Mouse (Mus musculus) liver, embryonic 12.5 days (tissue): Measurements from ENCODE around the gene Ccdc88b. TPM values are rescaled to one million over a fixed set of nuclear protein-coding genes. Genes with fewer than 3 reads are reported as not detected.

Source experiments
- ATAC-seq: fragments of 200-750 bp; cut with Nextera tagmentation; 2 replicates; pipeline ENCODE4 v1.8.0; 2017; ENCODE audit warnings: moderate number of reproducible peaks, mild to moderate bottlenecking, moderate library complexity
- H3K27ac ChIP-seq: fragments of 300-500 bp; sonication (generic); 2 replicates; pipeline ENCODE4 v1.5.1; 2016; ENCODE audit warnings: mild to moderate bottlenecking
- H3K27me3 ChIP-seq: fragments of 300-500 bp; sonication (generic); replicated peaks from 2 replicates; pipeline ENCODE4 v1.6.1; 2016; ENCODE audit warnings: mild to moderate bottlenecking, moderate library complexity
- H3K36me3 ChIP-seq: fragments of 300-500 bp; sonication (generic); 2 replicates; pipeline ENCODE4 v1.6.1; 2016; ENCODE audit warnings: mild to moderate bottlenecking, moderate library complexity
- H3K4me1 ChIP-seq: fragments of 300-500 bp; sonication (generic); 2 replicates; pipeline ENCODE4 v1.6.1; 2016
- H3K4me2 ChIP-seq: fragments of 300-500 bp; sonication (generic); 2 replicates; pipeline ENCODE4 v1.6.1; 2016; ENCODE audit warnings: mild to moderate bottlenecking, moderate library complexity
- H3K4me3 ChIP-seq: fragments of 300-500 bp; sonication (generic); 2 replicates; pipeline ENCODE4 v1.5.1; 2016; ENCODE audit warnings: mild to moderate bottlenecking, moderate library complexity
- H3K9ac ChIP-seq: fragments of 300-500 bp; sonication (generic); 2 replicates; pipeline ENCODE4 v1.6.1; 2016; ENCODE audit warnings: mild to moderate bottlenecking, moderate library complexity
- H3K9me3 ChIP-seq: fragments of 300-500 bp; sonication (generic); replicated peaks from 2 replicates; pipeline ENCODE4 v1.6.1; 2016; ENCODE audit warnings: mild to moderate bottlenecking, moderate library complexity
- WGBS: fragments of 180-500 bp; shearing (Covaris S2); methylation state at CpG from one replicate; pipeline ENCODE4 v1.1.7; 2016; ENCODE audit not compliant: insufficient replicate concordance; 5-methylcytosine and 5-hydroxymethylcytosine counted together
- polyA plus RNA-seq: library from polyadenylated mRNA; unstranded; fragments of >200 nt; fragmentation: Nextera tagmentation; extraction: Ambion mirVana; gene quantifications from 2 replicates; pipeline ENCODE4 v1.2.1, GENCODE M21; 2016

The Ccdc88b gene
- polyA plus RNA-seq, 1 experiment from 2014 or later, result 3.3 TPM

DNA sequence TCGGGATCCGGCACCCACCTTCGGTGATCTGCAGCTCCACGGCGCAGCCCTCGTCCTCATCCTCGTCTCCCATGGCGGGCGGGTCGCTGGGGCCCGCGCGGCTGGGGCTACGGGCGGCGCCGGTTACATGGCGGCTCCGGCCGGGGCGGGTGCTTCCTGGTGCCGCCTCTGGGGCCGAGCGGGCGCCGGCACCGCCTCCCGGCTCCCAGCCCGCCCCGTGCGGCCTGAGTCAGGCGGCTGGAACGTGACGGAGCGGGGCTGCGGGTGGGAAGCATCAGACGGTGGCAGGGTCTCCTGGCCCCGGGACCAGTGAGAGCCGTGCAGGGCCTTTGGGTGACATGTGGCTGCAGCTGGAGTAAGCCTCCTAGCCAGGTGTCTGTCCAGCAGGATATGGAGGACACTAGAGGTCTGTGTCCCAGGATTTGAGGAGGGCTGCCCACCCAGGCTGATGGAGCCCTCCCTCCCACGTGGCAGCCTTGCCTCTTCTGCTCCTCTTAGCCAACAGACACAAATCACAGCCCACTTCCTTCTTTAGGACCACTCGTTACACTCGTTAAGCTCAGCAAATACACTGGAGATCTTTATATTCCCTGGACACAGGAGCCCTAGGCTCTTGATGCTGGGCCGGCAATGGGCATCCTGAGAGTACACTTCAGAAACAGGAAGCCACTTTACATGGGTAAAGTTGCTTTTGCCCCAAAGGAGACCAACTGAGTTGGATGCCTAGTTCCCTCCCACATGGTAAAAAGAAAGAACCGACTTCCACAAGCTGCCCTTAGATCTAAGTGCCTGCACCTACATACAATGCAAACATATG is 17.3 kb downstream of the Ccdc88b start, which contains the start of gene Rps6ka4:
Rps6ka4 (minus strand) TSS at position 162 of the 817 bp plus-strand sequence.
- peak within 1 kb of the TSS; percentile 65 for H3K4me3 ChIP-seq
- peaks cover 68% of the 10 kb centered on the region for H3K27me3 ChIP-seq
- peaks cover 24% of the 10 kb centered on the region for H3K4me1 ChIP-seq
- H3K27ac ChIP-seq, result no peak within 1 kb of the TSS
- no peaks in the 10 kb centered on the region for H3K9me3 ChIP-seq
- H3K4me2 ChIP-seq, result peak within 1 kb of the TSS; percentile 90
- peaks cover 10% of the 10 kb centered on the region; the same call in 1 of the 2 replicates for H3K36me3 ChIP-seq
- ATAC-seq, result peak; percentile 75
- 3% methylated on average over 44 of the region's 44 CpGs for WGBS
- peak within 1 kb of the TSS; percentile 72 for H3K9ac ChIP-seq

DNA sequence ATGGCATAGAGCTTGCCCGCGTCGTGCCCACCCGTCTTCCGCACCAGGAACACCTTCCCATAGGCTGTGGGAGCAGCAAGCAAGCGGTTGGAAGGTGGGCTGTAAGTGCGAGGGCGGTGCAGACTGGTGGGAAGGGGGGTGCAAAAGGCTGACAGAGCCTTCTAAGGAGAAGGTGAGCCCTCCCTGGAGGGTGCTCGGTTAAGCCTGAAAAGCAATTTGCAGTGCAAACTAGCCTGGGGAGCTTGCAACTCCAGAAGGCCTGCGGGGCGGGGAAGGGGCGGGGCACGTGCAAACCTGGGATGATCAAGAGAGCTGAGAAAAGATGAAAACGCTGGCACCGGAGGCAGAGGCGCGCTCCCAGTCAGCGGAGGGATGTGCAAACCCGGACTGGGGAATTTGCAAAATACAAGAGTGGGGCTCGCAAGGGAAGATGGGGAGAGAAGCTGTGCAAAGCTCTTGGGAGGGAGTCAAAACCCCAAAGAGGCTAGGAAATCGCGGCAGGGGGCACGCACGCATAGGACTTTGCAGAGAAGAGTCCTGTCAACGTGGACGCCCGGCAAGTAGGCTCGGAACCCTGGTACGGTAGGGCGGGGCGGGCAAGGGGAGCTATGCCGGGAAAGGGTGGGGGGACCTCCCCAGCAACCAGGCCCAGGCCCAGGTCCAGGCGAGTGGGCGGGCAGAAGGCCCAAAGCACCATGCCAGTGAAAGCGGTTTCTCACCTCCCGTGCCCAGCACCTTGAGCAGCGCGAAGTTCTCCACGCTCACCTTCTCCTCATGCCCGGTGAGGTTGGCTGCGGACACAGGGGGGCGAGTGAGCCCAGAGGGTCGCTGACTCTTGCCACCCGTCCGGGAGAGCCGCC is 18.2 kb downstream of the Ccdc88b start:
- peak; percentile 46 for ATAC-seq
- Histone ChIP-seq H3K27me3 (peaks cover 63% of the 10 kb centered on the region), H3K4me2 (peak overlapping the region; percentile 90), H3K4me3 (peak overlapping the region; percentile 65), H3K4me1 (peaks cover 24% of the 10 kb centered on the region), H3K9me3 (no peaks in the 10 kb centered on the region), H3K27ac (no peak overlapping the region), H3K36me3 (peaks cover 10% of the 10 kb centered on the region; the same call in 1 of the 2 replicates), H3K9ac (peak overlapping the region; percentile 72)
- WGBS, result 3% methylated on average over 46 of the region's 46 CpGs

DNA sequence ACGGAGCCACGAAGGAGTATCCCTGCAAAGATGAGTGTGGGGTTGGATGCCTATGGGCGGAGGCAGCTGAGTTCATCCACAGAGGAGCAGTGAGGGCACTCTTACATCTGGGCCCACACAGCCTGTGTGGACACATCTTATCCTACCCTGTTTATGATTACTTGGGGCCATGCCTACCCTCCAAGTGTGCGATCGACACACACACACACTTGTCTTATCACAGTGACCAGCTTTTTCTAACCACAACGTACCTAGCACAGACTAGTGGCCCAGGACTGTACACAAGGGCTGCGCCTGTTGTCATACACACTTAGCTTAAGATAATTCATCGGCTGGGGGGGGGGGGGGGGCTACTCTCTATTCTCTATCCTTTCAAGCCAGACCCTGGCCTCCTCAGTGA is 25.6 kb downstream of the Ccdc88b start:
- Histone ChIP-seq H3K9ac (no peak overlapping the region), H3K9me3 (no peaks in the 10 kb centered on the region), H3K4me1 (peaks cover 42% of the 10 kb centered on the region), H3K4me2 (peak overlapping the region; percentile 38), H3K4me3 (no peak overlapping the region), H3K27me3 (peaks cover 59% of the 10 kb centered on the region), H3K36me3 (peaks cover 25% of the 10 kb centered on the region), H3K27ac (no peak overlapping the region)
- 25% methylated on average over 8 of the region's 8 CpGs for WGBS
- ATAC-seq, result peak; percentile 90

DNA sequence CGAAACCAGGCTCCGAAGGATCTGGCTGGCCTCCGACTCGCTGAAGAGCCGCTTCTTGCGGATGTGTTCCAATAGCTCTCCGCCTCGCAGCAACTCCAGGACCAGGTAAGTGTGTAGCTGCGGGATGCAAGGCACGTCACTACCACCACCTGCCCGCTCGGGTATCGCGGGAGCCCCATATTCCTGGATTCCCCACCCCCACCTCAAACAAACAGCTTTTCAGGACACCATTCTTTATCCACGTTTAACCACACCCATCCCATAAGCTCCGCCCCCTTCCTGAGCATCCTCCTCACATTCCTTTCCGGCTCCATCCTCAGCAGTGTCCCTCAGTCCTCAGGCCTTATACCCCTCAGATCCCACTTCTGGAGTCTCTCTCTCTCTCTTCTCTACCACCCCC is 26.7 kb downstream of the Ccdc88b start:
- peak overlapping the region; percentile 34 for H3K4me2 ChIP-seq
- peaks cover 42% of the 10 kb centered on the region for H3K4me1 ChIP-seq
- peaks cover 21% of the 10 kb centered on the region for H3K36me3 ChIP-seq
- H3K9ac ChIP-seq, result no peak overlapping the region
- H3K4me3 ChIP-seq, result 0 out of 2 replicates have a peak overlapping the region, but pooled peaks have one; percentile 7
- no peak for ATAC-seq
- no peaks in the 10 kb centered on the region for H3K9me3 ChIP-seq
- H3K27me3 ChIP-seq, result peaks cover 53% of the 10 kb centered on the region
- WGBS, result 19% methylated on average over 17 of the region's 17 CpGs
- H3K27ac ChIP-seq, result no peak overlapping the region

DNA sequence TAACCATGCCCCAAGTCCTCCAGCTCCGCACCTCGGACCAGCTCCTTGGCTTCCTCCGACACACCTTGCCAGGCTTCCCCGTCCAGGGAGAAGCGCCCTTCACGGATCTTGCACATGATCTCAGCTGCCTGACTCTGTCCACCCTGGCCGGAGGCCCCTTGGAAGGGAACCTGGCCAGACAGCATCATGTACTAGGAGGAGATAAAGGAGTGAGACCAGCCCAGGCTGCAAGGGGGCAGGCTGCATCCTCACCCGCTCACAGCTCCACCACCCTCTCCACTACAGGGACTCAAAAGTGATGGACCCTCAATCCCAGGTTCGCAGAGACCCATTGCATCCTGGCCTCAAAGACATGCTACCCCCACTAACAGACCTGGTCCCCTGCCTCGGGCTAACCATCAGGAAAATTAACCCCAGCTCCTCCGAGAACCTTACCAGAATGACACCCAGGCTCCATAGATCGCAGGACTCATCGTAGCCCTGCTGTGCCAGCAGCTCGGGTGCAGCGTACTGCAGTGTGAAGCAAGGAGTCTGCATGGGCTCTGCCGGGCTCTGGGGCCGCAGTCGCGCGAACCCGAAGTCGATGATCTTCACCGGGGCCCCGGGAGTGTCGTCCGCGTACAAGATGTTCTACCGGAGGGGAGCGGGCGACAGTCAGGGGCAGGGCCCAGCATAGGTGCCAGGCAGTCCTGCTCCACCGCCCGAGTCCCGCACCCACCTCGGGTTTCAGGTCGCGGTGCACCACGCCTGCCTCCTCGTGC is 27.3 kb downstream of the Ccdc88b start:
- 15% methylated on average over 38 of the region's 38 CpGs for WGBS
- Histone ChIP-seq H3K27me3 (peaks cover 59% of the 10 kb centered on the region), H3K27ac (no peak overlapping the region), H3K4me2 (peak overlapping the region; percentile 34), H3K9ac (no peak overlapping the region), H3K4me3 (0 out of 2 replicates have a peak overlapping the region, but pooled peaks have one; percentile 7), H3K9me3 (no peaks in the 10 kb centered on the region), H3K36me3 (peaks cover 21% of the 10 kb centered on the region), H3K4me1 (peaks cover 42% of the 10 kb centered on the region)
- no peak for ATAC-seq

DNA sequence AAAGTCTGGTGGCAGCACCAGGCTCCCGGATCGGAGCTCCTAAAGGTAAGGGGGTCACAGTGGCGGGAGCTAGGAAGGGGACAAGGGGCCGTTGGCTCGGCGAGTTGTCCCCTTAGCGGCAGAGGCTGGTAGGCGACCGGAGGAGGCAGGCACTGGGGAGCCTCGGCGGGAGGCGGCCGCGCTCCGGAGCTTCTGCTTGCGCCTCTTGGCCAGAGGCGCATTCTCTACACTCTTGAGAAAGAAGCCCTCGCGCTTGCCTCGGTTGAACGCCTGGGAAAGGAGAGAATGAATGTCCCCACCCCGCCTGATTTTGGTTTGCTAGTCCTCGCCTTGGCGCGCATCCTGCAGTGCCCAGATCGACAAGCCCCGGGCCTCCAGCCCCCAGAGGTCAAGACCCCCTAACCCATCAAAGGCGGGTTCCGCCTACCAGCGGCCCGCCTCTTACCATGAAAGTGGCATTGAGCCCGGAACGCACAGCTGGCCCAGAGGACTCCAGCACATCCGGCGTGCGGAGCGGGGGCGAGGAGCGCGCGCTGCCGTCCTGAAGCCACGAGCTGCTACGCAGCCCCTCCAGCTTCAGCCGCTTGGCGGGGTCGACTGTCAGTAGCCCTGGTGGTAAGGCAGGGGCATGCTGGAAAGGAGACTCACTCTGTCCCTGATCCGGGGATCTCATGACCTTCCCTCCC is 28.0 kb downstream of the Ccdc88b start:
- Histone ChIP-seq H3K9ac (no peak overlapping the region), H3K27ac (no peak overlapping the region), H3K4me2 (peak overlapping the region; percentile 34; the same call in 1 of the 2 replicates), H3K27me3 (peaks cover 63% of the 10 kb centered on the region), H3K36me3 (peaks cover 21% of the 10 kb centered on the region), H3K4me1 (peaks cover 42% of the 10 kb centered on the region), H3K9me3 (no peaks in the 10 kb centered on the region), H3K4me3 (peak overlapping the region; percentile 19; the same call in 1 of the 2 replicates)
- ATAC-seq, result no peak
- WGBS, result 11% methylated on average over 48 of the region's 48 CpGs

DNA sequence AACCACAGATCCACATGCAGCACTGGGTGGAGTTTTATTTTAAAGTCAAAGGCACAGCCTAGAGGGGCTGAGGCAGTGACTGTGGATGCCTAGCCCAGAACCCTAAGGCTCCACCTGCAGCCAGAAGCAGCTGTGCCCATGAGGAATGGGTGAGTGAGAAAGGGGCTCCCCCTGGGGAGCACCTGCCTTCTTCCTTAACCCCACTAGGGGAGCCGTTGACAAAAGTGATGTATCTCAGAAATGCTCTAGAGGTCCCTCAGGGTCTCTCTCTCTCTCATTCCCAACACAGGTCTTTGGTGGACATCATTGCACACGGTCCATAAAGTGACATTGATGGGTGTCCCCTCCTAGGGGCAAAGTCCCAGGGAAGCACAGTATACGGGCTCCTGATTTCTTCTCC is 28.9 kb downstream of the Ccdc88b start:
- H3K27me3 ChIP-seq, result peaks cover 71% of the 10 kb centered on the region

DNA sequence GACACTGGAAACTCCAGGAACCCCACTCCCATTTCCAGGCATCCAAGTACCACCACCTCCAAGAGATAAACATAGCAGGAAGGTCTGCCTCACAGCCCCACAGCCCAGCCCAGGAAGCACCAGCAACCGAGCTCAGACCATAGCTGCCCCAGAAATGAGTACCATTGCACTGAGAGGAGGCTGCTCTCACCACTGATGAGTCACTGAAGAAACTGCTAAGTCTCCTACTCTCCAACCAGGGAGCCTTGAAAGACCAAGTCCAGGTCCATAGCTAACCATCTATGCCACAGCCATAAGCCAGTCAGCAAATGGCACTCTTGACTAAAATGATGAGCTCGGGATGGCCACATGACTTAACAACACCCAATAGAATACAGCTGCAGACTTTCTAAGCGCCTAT is 31.4 kb downstream of the Ccdc88b start:
- Histone ChIP-seq H3K27me3 (peaks cover 85% of the 10 kb centered on the region), H3K4me3 (no peak overlapping the region), H3K9ac (no peak overlapping the region), H3K4me1 (peaks cover 18% of the 10 kb centered on the region), H3K36me3 (0 out of 2 replicates have a peak, but pooled peaks cover 1% of the 10 kb centered on the region), H3K4me2 (no peak overlapping the region), H3K9me3 (no peaks in the 10 kb centered on the region), H3K27ac (no peak overlapping the region)
- ATAC-seq, result no peak
- WGBS, result 52% methylated on average over 3 of the region's 3 CpGs

More for the DNA sequence above, 28.9 kb downstream of the Ccdc88b start:
- no peaks in the 10 kb centered on the region for H3K9me3 ChIP-seq
- no peak overlapping the region for H3K4me3 ChIP-seq
- peaks cover 15% of the 10 kb centered on the region for H3K36me3 ChIP-seq
- H3K27ac ChIP-seq, result no peak overlapping the region
- no peak for ATAC-seq
- H3K9ac ChIP-seq, result no peak overlapping the region
- peaks cover 42% of the 10 kb centered on the region for H3K4me1 ChIP-seq
- 23% methylated on average over 3 of the region's 3 CpGs for whole genome bisulfite sequencing
- H3K4me2 ChIP-seq, result no peak overlapping the region

DNA sequence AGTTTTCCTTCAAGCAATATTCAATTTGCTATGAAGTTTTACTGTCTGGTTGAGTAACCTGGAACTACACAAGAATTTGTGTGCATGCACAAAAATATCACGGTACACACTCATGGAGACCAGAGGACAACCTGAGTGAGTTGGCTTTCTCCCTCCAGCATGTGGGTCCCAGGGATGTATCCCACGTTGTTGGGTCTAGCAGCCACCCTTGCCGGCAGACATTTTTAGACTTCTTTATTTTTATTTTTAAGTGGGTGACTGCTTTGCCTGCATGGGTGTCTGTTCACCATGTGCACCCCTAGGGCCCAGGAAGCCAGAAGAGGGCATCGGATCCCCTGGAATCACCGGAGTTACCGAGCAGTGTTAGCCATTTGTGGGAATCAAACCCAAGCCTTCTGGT is 32.6 kb downstream of the Ccdc88b start:
- Histone ChIP-seq H3K9me3 (no peaks in the 10 kb centered on the region), H3K27ac (no peak overlapping the region), H3K36me3 (no peaks in the 10 kb centered on the region), H3K4me3 (no peak overlapping the region), H3K27me3 (peaks cover 85% of the 10 kb centered on the region), H3K9ac (no peak overlapping the region), H3K4me1 (peaks cover 6% of the 10 kb centered on the region; the same call in 1 of the 2 replicates), H3K4me2 (no peak overlapping the region)
- no peak for ATAC-seq
- WGBS, result 68% methylated on average over 6 of the region's 6 CpGs

DNA sequence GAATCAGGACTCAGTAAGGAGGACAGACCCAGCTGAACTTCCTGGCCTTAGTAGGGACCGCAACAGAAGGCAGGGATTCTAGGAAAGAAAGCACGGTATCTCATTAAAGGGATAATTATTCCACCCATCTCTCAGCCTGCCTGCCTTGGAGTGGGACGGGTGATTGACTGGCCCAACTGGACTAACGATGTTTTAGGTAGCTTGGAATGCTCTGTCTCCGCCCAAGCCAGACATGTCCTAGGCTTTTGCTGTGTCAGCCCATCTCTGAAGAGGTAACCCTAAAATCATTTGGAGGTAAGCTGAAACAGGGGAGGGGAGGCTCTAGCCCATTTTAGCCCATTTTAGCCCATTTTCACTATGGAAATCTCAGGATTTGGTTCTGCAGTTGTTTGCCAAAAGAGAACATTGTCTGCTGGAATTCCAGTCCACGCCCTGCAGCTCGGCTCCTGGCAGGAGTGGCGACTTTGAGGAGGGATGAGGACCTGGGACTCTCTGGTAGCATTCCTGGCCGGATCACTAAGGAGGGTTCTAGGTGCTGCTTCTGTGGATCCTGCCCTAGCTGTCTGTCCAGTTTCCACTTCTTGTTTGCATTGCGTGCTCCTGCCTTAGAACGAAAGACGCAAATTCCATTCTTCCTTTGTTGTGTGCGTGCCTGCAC is 37.3 kb downstream of the Ccdc88b start:
- Histone ChIP-seq H3K27me3 (peaks cover 48% of the 10 kb centered on the region), H3K4me3 (no peak overlapping the region), H3K9me3 (no peaks in the 10 kb centered on the region), H3K4me2 (no peak overlapping the region), H3K27ac (no peak overlapping the region), H3K4me1 (peaks cover 9% of the 10 kb centered on the region), H3K36me3 (no peaks in the 10 kb centered on the region), H3K9ac (no peak overlapping the region)
- ATAC-seq, result no peak
- WGBS, result 71% methylated on average over 13 of the region's 13 CpGs
